Mouse (Mus musculus): ENCODE measurements around the gene Efcab9. TPM values are rescaled to one million over a fixed set of nuclear protein-coding genes. Genes with fewer than 3 reads are reported as not detected.

The Efcab9 gene
- polyA plus RNA-seq, 1 experiment from 2014 or later: not detected

DNA sequence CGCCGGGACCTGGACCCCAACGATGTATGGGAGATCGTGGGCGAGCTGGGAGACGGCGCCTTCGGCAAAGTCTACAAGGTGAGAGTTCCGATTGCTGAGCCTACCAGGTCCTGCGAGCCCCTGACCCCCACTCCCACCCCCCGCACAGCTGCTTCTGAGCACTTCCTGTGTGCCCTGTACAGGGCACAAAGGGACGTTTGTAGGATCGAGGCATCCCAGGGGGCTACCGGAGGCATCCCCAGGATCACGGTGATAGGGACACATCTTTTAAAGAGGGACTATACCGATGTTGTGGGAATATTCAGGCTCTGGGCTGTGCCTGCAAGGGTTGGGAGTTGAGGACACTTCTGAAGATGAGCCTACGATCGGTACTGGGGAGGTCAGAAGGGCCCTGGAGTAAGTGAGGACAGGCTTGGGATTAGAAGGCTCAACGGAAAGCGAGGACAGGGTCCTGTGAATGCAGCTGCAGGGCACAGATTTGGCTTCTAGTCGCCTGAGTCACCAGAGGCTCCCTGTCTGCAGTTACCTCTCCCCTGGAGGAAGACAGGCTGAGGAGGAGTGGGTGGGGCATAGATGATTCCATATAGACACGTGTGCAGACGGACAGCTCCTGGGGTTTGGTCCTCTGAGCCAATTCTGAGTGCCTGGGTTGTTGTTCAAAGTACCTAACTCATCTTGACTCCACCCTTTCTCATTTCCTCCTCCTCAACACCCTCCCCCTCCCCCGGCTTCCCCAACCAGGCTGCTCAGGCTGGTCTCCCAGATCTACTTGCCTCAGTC, 1.8 kb upstream of the Efcab9 start:
- Histone ChIP-seq H3K36me3 (replicated peaks; ENCODE audit: control insufficient read depth, insufficient read depth) (no peaks in the 10 kb centered on the region), H3K27me3 (ENCODE audit: control insufficient read depth, insufficient read depth, low read length) (peaks cover 21% of the 10 kb centered on the region; the same call in 1 of the 2 replicates), H3K4me1 (replicated peaks; ENCODE audit: control insufficient read depth, insufficient read depth, low read length) (peaks cover 33% of the 10 kb centered on the region; the same call in 1 of the 2 replicates), H3K9ac (peak overlapping the region; percentile 71), H3K27ac (no peak overlapping the region), H3K9me3 (ENCODE audit: control insufficient read depth, low read length) (no peaks in the 10 kb centered on the region), H3K4me3 (replicated peaks; ENCODE audit: low read length) (peak overlapping the region; percentile 61), H3K4me2 (replicated peaks) (peak overlapping the region; percentile 99)
- DNase-seq (ENCODE audit: low spot score): no peak
- WGBS: 2% methylated on average over 24 of the region's 24 CpGs
- ATAC-seq (ENCODE audit: low FRiP score): peak; percentile 56

- H3K9ac ChIP-seq: peak within 1 kb of the TSS; percentile 71
- WGBS: under 1% methylated on average over 65 of the region's 82 CpGs
- peaks cover 21% of the 10 kb centered on the region; the same call in 1 of the 2 replicates for H3K27me3 ChIP-seq (ENCODE audit: control insufficient read depth, insufficient read depth, low read length)
- no peak within 1 kb of the TSS for H3K27ac ChIP-seq
- no peaks in the 10 kb centered on the region for H3K9me3 ChIP-seq (ENCODE audit: control insufficient read depth, low read length)
- ATAC-seq (ENCODE audit: low FRiP score) (peak; percentile 93), DNase-seq (ENCODE audit: low spot score) (peak; percentile 76)
- H3K4me3 ChIP-seq (replicated peaks; ENCODE audit: low read length): peak within 1 kb of the TSS; percentile 61
- H3K36me3 ChIP-seq (replicated peaks; ENCODE audit: control insufficient read depth, insufficient read depth): no peaks in the 10 kb centered on the region
- peak within 1 kb of the TSS; percentile 99 for H3K4me2 ChIP-seq (replicated peaks)
- peaks cover 28% of the 10 kb centered on the region; the same call in 1 of the 2 replicates for H3K4me1 ChIP-seq (replicated peaks; ENCODE audit: control insufficient read depth, insufficient read depth, low read length)
These were observed 1.0 kb upstream of the Efcab9 start, which contains the start of gene Stk10 for GRCm38 (mm10) chr11:32532765-32533481. Gene Stk10 (plus strand): TSS chr11:32533305.

GRCm38 (mm10) chr11:32530151-32530550, 1.7 kb downstream of the Efcab9 start:
- H3K27ac ChIP-seq: no peak overlapping the region
- no peak overlapping the region for H3K4me3 ChIP-seq (replicated peaks; ENCODE audit: low read length)
- H3K27me3 ChIP-seq (ENCODE audit: control insufficient read depth, insufficient read depth, low read length): peaks cover 21% of the 10 kb centered on the region; the same call in 1 of the 2 replicates
- H3K4me1 ChIP-seq (replicated peaks; ENCODE audit: control insufficient read depth, insufficient read depth, low read length): peaks cover 17% of the 10 kb centered on the region; the same call in 1 of the 2 replicates
- H3K36me3 ChIP-seq (replicated peaks; ENCODE audit: control insufficient read depth, insufficient read depth): peaks cover 4% of the 10 kb centered on the region; the same call in 1 of the 2 replicates
- H3K9me3 ChIP-seq (ENCODE audit: control insufficient read depth, low read length): no peaks in the 10 kb centered on the region
- DNase-seq (ENCODE audit: low spot score) (no peak), ATAC-seq (ENCODE audit: low FRiP score) (no peak)
- H3K4me2 ChIP-seq (replicated peaks): no peak overlapping the region
- WGBS: 75% methylated on average over 1 of the region's 1 CpGs
- H3K9ac ChIP-seq: no peak overlapping the region

- H3K4me2 ChIP-seq (replicated peaks): no peak overlapping the region
- DNase-seq (ENCODE audit: low spot score): no peak
- H3K36me3 ChIP-seq (replicated peaks; ENCODE audit: control insufficient read depth, insufficient read depth): peaks cover 10% of the 10 kb centered on the region; the same call in 1 of the 2 replicates
- 0 out of 2 replicates have a peak, but pooled peaks cover 2% of the 10 kb centered on the region for H3K4me1 ChIP-seq (replicated peaks; ENCODE audit: control insufficient read depth, insufficient read depth, low read length)
- H3K4me3 ChIP-seq (replicated peaks; ENCODE audit: low read length): no peak overlapping the region
- H3K27me3 ChIP-seq (ENCODE audit: control insufficient read depth, insufficient read depth, low read length): peaks cover 14% of the 10 kb centered on the region; the same call in 1 of the 2 replicates
- 90% methylated on average over 4 of the region's 4 CpGs for WGBS
- no peak overlapping the region for H3K27ac ChIP-seq
- no peak overlapping the region for H3K9ac ChIP-seq
- no peak for ATAC-seq (ENCODE audit: low FRiP score)
- no peaks in the 10 kb centered on the region for H3K9me3 ChIP-seq (ENCODE audit: control insufficient read depth, low read length)
These were observed 4.9 kb downstream of the Efcab9 start for GRCm38 (mm10) chr11:32527006-32527405.

DNA sequence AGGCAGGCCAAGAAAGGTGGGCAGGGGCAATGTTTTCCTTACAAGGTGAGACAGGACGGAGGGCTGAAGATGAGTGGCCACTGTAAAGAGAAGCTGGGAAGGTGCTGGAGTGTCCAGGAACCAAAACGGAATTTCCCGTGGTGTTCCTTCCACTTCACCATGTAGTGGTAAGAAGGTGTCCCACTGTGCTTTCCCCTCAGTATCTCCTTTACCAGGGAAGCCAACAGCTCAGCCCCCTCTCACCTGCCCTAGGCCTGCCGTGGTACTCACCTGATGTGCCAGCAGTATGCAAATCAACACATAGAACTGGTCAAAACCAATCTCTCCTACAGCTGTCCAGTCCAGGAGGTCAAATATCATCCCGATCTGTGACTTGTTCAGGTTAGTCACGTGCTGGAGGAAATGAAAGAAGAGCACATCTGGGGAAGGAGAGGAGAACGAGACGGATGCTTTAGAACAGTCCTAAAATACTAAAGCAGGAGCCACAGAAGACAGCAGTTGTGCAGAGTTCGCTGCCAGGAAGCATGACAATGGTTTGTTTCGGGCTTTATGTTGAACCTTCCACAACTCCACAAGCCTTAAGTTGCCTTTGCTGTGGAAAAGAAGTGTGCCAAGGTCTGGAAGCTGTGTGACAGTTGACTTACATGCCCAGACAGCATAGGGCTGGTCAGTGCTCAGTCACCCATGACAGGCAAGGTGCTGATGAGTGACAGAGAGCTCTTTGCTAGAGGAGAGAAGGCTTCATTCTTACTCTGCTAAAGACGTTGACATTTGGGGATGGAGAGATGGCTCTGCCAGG, 7.6 kb downstream of the Efcab9 start:
- Histone ChIP-seq H3K27me3 (ENCODE audit: control insufficient read depth, insufficient read depth, low read length) (no peaks in the 10 kb centered on the region), H3K9ac (no peak overlapping the region), H3K27ac (no peak overlapping the region), H3K36me3 (replicated peaks; ENCODE audit: control insufficient read depth, insufficient read depth) (peaks cover 18% of the 10 kb centered on the region; the same call in 1 of the 2 replicates), H3K4me3 (replicated peaks; ENCODE audit: low read length) (no peak overlapping the region), H3K4me1 (replicated peaks; ENCODE audit: control insufficient read depth, insufficient read depth, low read length) (no peaks in the 10 kb centered on the region), H3K4me2 (replicated peaks) (no peak overlapping the region), H3K9me3 (ENCODE audit: control insufficient read depth, low read length) (no peaks in the 10 kb centered on the region)
- ATAC-seq (ENCODE audit: low FRiP score): no peak
- DNase-seq (ENCODE audit: low spot score): no peak
- WGBS: 86% methylated on average over 11 of the region's 11 CpGs

DNA sequence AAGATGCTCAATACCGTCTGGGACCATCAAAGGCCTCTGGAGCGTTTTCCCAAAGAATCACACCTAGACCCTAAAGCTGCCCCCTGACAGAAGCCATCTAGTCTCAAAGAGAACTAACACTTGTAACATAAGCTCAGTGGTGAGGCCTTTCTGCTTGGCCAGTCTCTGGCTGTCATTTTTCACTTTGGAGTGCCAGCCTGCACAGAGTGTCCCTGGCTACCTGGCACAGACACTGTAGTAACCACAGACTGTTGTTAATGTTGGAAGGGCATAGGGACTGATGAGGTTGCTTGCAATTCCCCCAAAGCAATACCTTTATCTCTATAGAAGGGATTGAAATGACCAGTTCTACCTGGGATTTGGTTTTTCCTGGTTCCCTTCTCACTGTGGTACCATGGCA, 10.6 kb downstream of the Efcab9 start:
- H3K36me3 ChIP-seq (replicated peaks; ENCODE audit: control insufficient read depth, insufficient read depth): peaks cover 42% of the 10 kb centered on the region
- no peak for DNase-seq (ENCODE audit: low spot score)
- no peaks in the 10 kb centered on the region for H3K27me3 ChIP-seq (ENCODE audit: control insufficient read depth, insufficient read depth, low read length)
- 86% methylated on average over 2 of the region's 2 CpGs for WGBS
- no peak overlapping the region for H3K27ac ChIP-seq
- no peak overlapping the region for H3K9ac ChIP-seq
- H3K4me3 ChIP-seq (replicated peaks; ENCODE audit: low read length): no peak overlapping the region
- no peak overlapping the region for H3K4me2 ChIP-seq (replicated peaks)
- no peak for ATAC-seq (ENCODE audit: low FRiP score)
- H3K9me3 ChIP-seq (ENCODE audit: control insufficient read depth, low read length): no peaks in the 10 kb centered on the region
- H3K4me1 ChIP-seq (replicated peaks; ENCODE audit: control insufficient read depth, insufficient read depth, low read length): no peaks in the 10 kb centered on the region

DNA sequence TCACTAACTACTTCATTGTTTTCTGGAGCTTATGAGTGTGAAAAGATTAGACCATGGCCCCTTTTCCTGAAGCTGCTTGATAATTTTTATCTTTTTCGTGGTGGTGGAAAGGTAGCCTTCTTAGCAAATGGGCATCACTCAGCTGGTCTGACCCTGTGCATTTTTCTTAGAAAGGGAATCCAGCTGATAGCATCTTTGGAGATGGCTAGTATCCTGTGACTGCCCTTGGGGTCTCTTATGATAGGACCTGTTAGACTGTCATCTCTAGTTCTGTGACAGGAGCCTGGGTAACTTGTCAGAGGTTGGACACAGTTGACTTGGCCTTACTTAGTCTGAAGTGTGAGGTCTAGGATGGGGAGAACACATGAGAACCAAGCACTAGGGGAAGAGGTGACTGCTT, 12.5 kb downstream of the Efcab9 start:
- Histone ChIP-seq H3K4me3 (replicated peaks; ENCODE audit: low read length) (no peak overlapping the region), H3K27ac (no peak overlapping the region), H3K9me3 (ENCODE audit: control insufficient read depth, low read length) (no peaks in the 10 kb centered on the region), H3K4me1 (replicated peaks; ENCODE audit: control insufficient read depth, insufficient read depth, low read length) (no peaks in the 10 kb centered on the region), H3K27me3 (ENCODE audit: control insufficient read depth, insufficient read depth, low read length) (no peaks in the 10 kb centered on the region), H3K36me3 (replicated peaks; ENCODE audit: control insufficient read depth, insufficient read depth) (peaks cover 44% of the 10 kb centered on the region), H3K9ac (no peak overlapping the region), H3K4me2 (replicated peaks) (no peak overlapping the region)
- WGBS: 92% methylated on average over 1 of the region's 1 CpGs
- ATAC-seq (ENCODE audit: low FRiP score) (no peak), DNase-seq (ENCODE audit: low spot score) (no peak)

- H3K9ac ChIP-seq: no peak overlapping the region
- no peak overlapping the region for H3K27ac ChIP-seq
- H3K4me2 ChIP-seq (replicated peaks): no peak overlapping the region
- H3K9me3 ChIP-seq (ENCODE audit: control insufficient read depth, low read length): no peaks in the 10 kb centered on the region
- H3K4me1 ChIP-seq (replicated peaks; ENCODE audit: control insufficient read depth, insufficient read depth, low read length): no peaks in the 10 kb centered on the region
- H3K36me3 ChIP-seq (replicated peaks; ENCODE audit: control insufficient read depth, insufficient read depth): peaks cover 41% of the 10 kb centered on the region
- WGBS: 95% methylated on average over 4 of the region's 4 CpGs
- no peak for DNase-seq (ENCODE audit: low spot score)
- H3K4me3 ChIP-seq (replicated peaks; ENCODE audit: low read length): no peak overlapping the region
- no peak for ATAC-seq (ENCODE audit: low FRiP score)
- no peaks in the 10 kb centered on the region for H3K27me3 ChIP-seq (ENCODE audit: control insufficient read depth, insufficient read depth, low read length)
These were observed 13.1 kb downstream of the Efcab9 start for GRCm38 (mm10) chr11:32518770-32519169.

Measured in hindbrain, embryonic 14.5 days (tissue).